Mouse (Mus musculus) lung, adult 2 months (tissue): ENCODE measurements around the gene Asic5.

Source experiments
- CTCF ChIP-seq: fragments of 200-500 bp; IDR thresholded peaks from 2 replicates; pipeline ENCODE4 v1.5.1; 2011; ENCODE audit warnings: mild to moderate bottlenecking, low read length, control low read depth; ENCODE audit not compliant: insufficient read depth
- POLR2A ChIP-seq: fragments of 200-500 bp; IDR thresholded peaks from 2 replicates; pipeline ENCODE4 v1.6.1; 2011; ENCODE audit warnings: low read depth, mild to moderate bottlenecking, control low read depth, low read length, borderline replicate concordance; ENCODE audit errors: extremely low read depth

- TF ChIP-seq CTCF (no peak), POLR2A (no peak)
These were observed 64.0 kb downstream of the Asic5 start for GRCm38 (mm10) chr3:82046087-82046486.
